Mouse (Mus musculus): ENCODE results near the gene Jund.

- peak; percentile 86 to 94 for TF ChIP-seq CTCF (conservative IDR thresholded peaks at IDR 0.05 in 1 of 2, IDR thresholded peaks at IDR 0.05 in 1 of 2; ENCODE audit: low read depth in 2 of 2, low read length in 2 of 2)
- no peak for TF ChIP-seq POLR2A (IDR thresholded peaks at IDR 0.05; ENCODE audit: low read depth, low read length)
Measured at GRCm38 (mm10) chr8:70653226-70653625, 45.5 kb upstream of the Jund start.

Measured in CH12.LX (cell line).